Mouse (Mus musculus) olfactory bulb, adult 2 months (tissue): ENCODE results near the gene Casc3. TPM values are rescaled to one million over a fixed set of nuclear protein-coding genes. Genes with fewer than 3 reads are reported as not detected.
A peak's percentile ranks its signal among the peaks of the same experiment; 100 is the strongest.

Source experiments
- H3K27ac ChIP-seq: fragments of 200-500 bp; 2 replicates; pipeline ENCODE4 v1.5.1; 2012; ENCODE audit warnings: low read depth, low read length; ENCODE audit not compliant: insufficient read depth
- H3K4me1 ChIP-seq: fragments of 200-500 bp; 2 replicates; pipeline ENCODE4 v1.6.1; 2012; ENCODE audit warnings: low read length; ENCODE audit not compliant: control insufficient read depth, insufficient read depth
- H3K4me3 ChIP-seq: fragments of 200-500 bp; 2 replicates; pipeline ENCODE4 v1.5.1; 2012; ENCODE audit warnings: mild to moderate bottlenecking, low read depth, low read length, moderate library complexity; ENCODE audit not compliant: insufficient read depth
- CTCF ChIP-seq: fragments of 200-500 bp; IDR thresholded peaks from 2 replicates; pipeline ENCODE4 v1.5.1; 2012; ENCODE audit warnings: low read depth, mild to moderate bottlenecking, low read length, moderate library complexity; ENCODE audit not compliant: insufficient read depth
- POLR2A ChIP-seq: fragments of 200-500 bp; IDR thresholded peaks from 2 replicates; pipeline ENCODE4 v1.6.1; 2012; ENCODE audit warnings: mild to moderate bottlenecking, low read depth, low read length, moderate library complexity; ENCODE audit not compliant: insufficient read depth
- WGBS: fragments of 180-500 bp; shearing (Covaris S2); methylation state at CpG from one replicate; pipeline ENCODE4 v1.1.7; 2018; 5-methylcytosine and 5-hydroxymethylcytosine counted together
- polyA plus RNA-seq: library from polyadenylated mRNA; stranded (reverse); fragments of >200 nt; gene quantifications from 2 replicates; pipeline ENCODE4 v1.2.4, GENCODE M21; 2012; ENCODE audit warnings: low replicate concordance; ENCODE audit not compliant: missing spikeins, insufficient read depth, insufficient read length

Casc3 gene
- polyA plus RNA-seq, 1 experiment: not detected

GRCm38 (mm10) chr11:98776052-98776764 lies 28.5 kb upstream of the Casc3 start:
- H3K4me1 ChIP-seq: peaks cover 33% of the 10 kb centered on the region
- 50% methylated on average over 12 of the region's 12 CpGs for WGBS
- H3K4me3 ChIP-seq: no peak overlapping the region
- no peak for TF ChIP-seq CTCF
- TF ChIP-seq POLR2A: no peak
- H3K27ac ChIP-seq: peak overlapping the region; percentile 29; the same call in 1 of the 2 replicates

- H3K27ac ChIP-seq: 0 out of 2 replicates have a peak overlapping the region, but pooled peaks have one; percentile 31
- no peak overlapping the region for H3K4me3 ChIP-seq
- TF ChIP-seq CTCF (no peak), POLR2A (no peak)
- WGBS: 37% methylated on average over 9 of the region's 9 CpGs
- H3K4me1 ChIP-seq: peaks cover 32% of the 10 kb centered on the region
Observed at GRCm38 (mm10) chr11:98776843-98777590, 27.7 kb upstream of the Casc3 start.

GRCm38 (mm10) chr11:98777888-98778287 lies 26.8 kb upstream of the Casc3 start:
- H3K4me3 ChIP-seq: no peak overlapping the region
- H3K4me1 ChIP-seq: peaks cover 38% of the 10 kb centered on the region
- TF ChIP-seq POLR2A (no peak), CTCF (no peak)
- H3K27ac ChIP-seq: no peak overlapping the region

- Histone ChIP-seq H3K4me1 (peaks cover 53% of the 10 kb centered on the region), H3K27ac (peak overlapping the region; percentile 98), H3K4me3 (0 out of 2 replicates have a peak overlapping the region, but pooled peaks have one; percentile 8)
- 12% methylated on average over 14 of the region's 14 CpGs for WGBS
- TF ChIP-seq POLR2A (no peak), CTCF (no peak)
Observed at GRCm38 (mm10) chr11:98781851-98782512, 22.7 kb upstream of the Casc3 start.

- H3K4me3 ChIP-seq: peak overlapping the region; percentile 15
- WGBS: 3% methylated on average over 17 of the region's 17 CpGs
- TF ChIP-seq POLR2A (no peak), CTCF (no peak)
- H3K27ac ChIP-seq: peak overlapping the region; percentile 99
- peaks cover 50% of the 10 kb centered on the region for H3K4me1 ChIP-seq
Observed at GRCm38 (mm10) chr11:98782651-98783235, 22.0 kb upstream of the Casc3 start.

- WGBS: under 1% methylated on average over 20 of the region's 20 CpGs
- H3K27ac ChIP-seq: peak overlapping the region; percentile 99
- peak; percentile 46 for TF ChIP-seq POLR2A
- TF ChIP-seq CTCF: no peak
- peaks cover 50% of the 10 kb centered on the region for H3K4me1 ChIP-seq
- peak overlapping the region; percentile 15 for H3K4me3 ChIP-seq
Observed at GRCm38 (mm10) chr11:98783236-98783696, 21.4 kb upstream of the Casc3 start.

- Histone ChIP-seq H3K4me1 (peaks cover 50% of the 10 kb centered on the region), H3K27ac (peak overlapping the region; percentile 99), H3K4me3 (no peak overlapping the region)
- TF ChIP-seq POLR2A (no peak), CTCF (no peak)
- 78% methylated on average over 4 of the region's 4 CpGs for WGBS
Observed at GRCm38 (mm10) chr11:98784139-98784538, 20.6 kb upstream of the Casc3 start.

- Histone ChIP-seq H3K4me3 (no peak overlapping the region), H3K27ac (peak overlapping the region; percentile 90), H3K4me1 (peaks cover 53% of the 10 kb centered on the region)
- no peak for TF ChIP-seq POLR2A
- TF ChIP-seq CTCF: no peak
- 60% methylated on average over 10 of the region's 10 CpGs for WGBS
Observed at GRCm38 (mm10) chr11:98785214-98785613, 19.5 kb upstream of the Casc3 start.
